Mouse (Mus musculus): ENCODE results near the gene Tns3.

- TF ChIP-seq CTCF (IDR thresholded peaks at IDR 0.05; ENCODE audit: low read depth, low read length): no peak
- no peak for TF ChIP-seq EP300 (IDR thresholded peaks at IDR 0.05; ENCODE audit: insufficient read depth, low read depth, low read length)
- no peak for TF ChIP-seq POLR2A (IDR thresholded peaks at IDR 0.05; ENCODE audit: insufficient read depth, low read length)
Observed at GRCm38 (mm10) chr11:8493931-8494490, 170.3 kb downstream of the Tns3 start.
